Mouse (Mus musculus): ENCODE measurements around the gene Casp6. TPM values are rescaled to one million over a fixed set of nuclear protein-coding genes. Genes with fewer than 3 reads are reported as not detected.

Casp6 gene
- total and polyA plus RNA-seq, 3 experiments, result 10.5 to 31.7 (median 15.3) TPM

GRCm38 (mm10) chr3:129937848-129938247, 36.6 kb downstream of the Casp6 start:
- H3K4me2 ChIP-seq (ENCODE audit: insufficient read depth, low read depth, poor library complexity, severe bottlenecking), result no peak overlapping the region
- TF ChIP-seq E2F4 (IDR thresholded peaks at IDR 0.05; ENCODE audit: insufficient replicate concordance, low read depth, low read length) (no peak), CHD2 (IDR thresholded peaks at IDR 0.05; ENCODE audit: low read length) (no peak), USF2 (conservative IDR thresholded peaks at IDR 0.05; ENCODE audit: low read depth, low read length) (no peak), ELF1 (IDR thresholded peaks at IDR 0.05; ENCODE audit: low read depth, low read length) (no peak), CTCF (conservative IDR thresholded peaks at IDR 0.05 in 1 of 2, IDR thresholded peaks at IDR 0.05 in 1 of 2; ENCODE audit: low read depth in 2 of 2, low read length in 2 of 2) (no peak)

GRCm38 (mm10) chr3:129939058-129939457, 37.8 kb downstream of the Casp6 start:
- Histone ChIP-seq H3K27ac (ENCODE audit: insufficient read depth, low read depth) (no peak overlapping the region), H3K36me3 (replicated peaks in 1 of 2; ENCODE audit: control insufficient read depth in 1 of 2, insufficient read depth in 1 of 2, low read length in 1 of 2) (no peaks in the 10 kb centered on the region), H3K27me3 (replicated peaks) (no peaks in the 10 kb centered on the region), H3K4me1 (ENCODE audit: control insufficient read depth in 1 of 2, insufficient read depth in 2 of 2) (peaks cover 0 to 7% of the 10 kb centered on the region in 2 experiments; a peak in 2 of 4 replicates), H3K79me2 (replicated peaks; ENCODE audit: control insufficient read depth, extremely low read depth, insufficient read depth, poor library complexity, severe bottlenecking) (no peaks in the 10 kb centered on the region), H3K9ac (ENCODE audit: insufficient read depth, low read depth) (no peak overlapping the region), H3K4me3 (replicated peaks in 1 of 3; ENCODE audit: low read depth in 2 of 3, low read length in 2 of 3, poor library complexity in 1 of 3) (no peak overlapping the region), H3K4me2 (ENCODE audit: insufficient read depth, low read depth, poor library complexity, severe bottlenecking) (no peak overlapping the region), H3K9me3 (replicated peaks; ENCODE audit: low read length) (no peaks in the 10 kb centered on the region)
- dilution Hi-C loops (cut with MboI; ENCODE audit: extremely low pct_ligation_motif_present, extremely low pct_unique_long_range_greater_than_20kb, low sequenced_read_pairs) (no loop called here), in situ Hi-C loops (cut with MboI; ENCODE audit: low pct_ligation_motif_present, low pct_unique_long_range_greater_than_20kb, low sequenced_read_pairs) (no loop called here)
- no peak for TF ChIP-seq EP300 (IDR thresholded peaks at IDR 0.05; ENCODE audit: low read length)
- TF ChIP-seq ELF1 (IDR thresholded peaks at IDR 0.05; ENCODE audit: low read depth, low read length), result no peak
- TF ChIP-seq MAFK (IDR thresholded peaks at IDR 0.05; ENCODE audit: insufficient replicate concordance, low read length), result no peak
- TF ChIP-seq POLR2AphosphoS2 (IDR thresholded peaks at IDR 0.05; ENCODE audit: low read depth, low read length), result no peak
- TF ChIP-seq MYC (IDR thresholded peaks at IDR 0.05; ENCODE audit: low read depth, low read length), result no peak
- no peak for TF ChIP-seq HCFC1 (IDR thresholded peaks at IDR 0.05; ENCODE audit: low read depth, low read length)
- no peak for TF ChIP-seq ETS1 (conservative IDR thresholded peaks at IDR 0.05; ENCODE audit: low read depth, low read length)
- TF ChIP-seq KAT2A (IDR thresholded peaks at IDR 0.05; ENCODE audit: insufficient replicate concordance, low read length), result no peak
- no peak for TF ChIP-seq BHLHE40 (IDR thresholded peaks at IDR 0.05; ENCODE audit: low read depth, low read length)
- TF ChIP-seq SIN3A (IDR thresholded peaks at IDR 0.05; ENCODE audit: low read length), result no peak
- no peak for TF ChIP-seq ZNF384 (IDR thresholded peaks at IDR 0.05; ENCODE audit: low read depth, low read length)
- TF ChIP-seq JUND (conservative IDR thresholded peaks at IDR 0.05; ENCODE audit: low read depth, low read length), result no peak
- TF ChIP-seq E2F4 (IDR thresholded peaks at IDR 0.05; ENCODE audit: insufficient replicate concordance, low read depth, low read length), result no peak
- no peak for TF ChIP-seq GABPA (IDR thresholded peaks at IDR 0.05; ENCODE audit: insufficient replicate concordance, low read depth, low read length)
- TF ChIP-seq JUN (IDR thresholded peaks at IDR 0.05; ENCODE audit: insufficient read depth, low read depth, low read length), result no peak
- TF ChIP-seq MAZ (IDR thresholded peaks at IDR 0.05; ENCODE audit: low read depth, low read length), result no peak
- no peak for TF ChIP-seq MEF2A (IDR thresholded peaks at IDR 0.05; ENCODE audit: borderline replicate concordance, low read depth, low read length)
- TF ChIP-seq MXI1 (IDR thresholded peaks at IDR 0.05; ENCODE audit: low read depth, low read length), result no peak
- no peak for TF ChIP-seq ZC3H11A (IDR thresholded peaks at IDR 0.05; ENCODE audit: low read depth, low read length)
- no peak for TF ChIP-seq USF2 (conservative IDR thresholded peaks at IDR 0.05; ENCODE audit: low read depth, low read length)
- no peak for DNase-seq (ENCODE audit: extremely low read depth)

More at GRCm38 (mm10) chr3:129937848-129938247, 36.6 kb downstream of the Casp6 start:
- Histone ChIP-seq H3K27me3 (replicated peaks) (no peaks in the 10 kb centered on the region), H3K9me3 (replicated peaks; ENCODE audit: low read length) (no peaks in the 10 kb centered on the region), H3K79me2 (replicated peaks; ENCODE audit: control insufficient read depth, extremely low read depth, insufficient read depth, poor library complexity, severe bottlenecking) (no peaks in the 10 kb centered on the region), H3K4me1 (ENCODE audit: control insufficient read depth in 1 of 2, insufficient read depth in 2 of 2) (peaks cover 0 to 7% of the 10 kb centered on the region in 2 experiments; a peak in 2 of 4 replicates), H3K36me3 (replicated peaks in 1 of 2; ENCODE audit: control insufficient read depth in 1 of 2, insufficient read depth in 1 of 2, low read length in 1 of 2) (no peaks in the 10 kb centered on the region), H3K27ac (ENCODE audit: insufficient read depth, low read depth) (no peak overlapping the region), H3K9ac (ENCODE audit: insufficient read depth, low read depth) (no peak overlapping the region), H3K4me3 (replicated peaks in 1 of 3; ENCODE audit: low read depth in 2 of 3, low read length in 2 of 3, poor library complexity in 1 of 3) (no peak overlapping the region)
- in situ Hi-C loops (cut with MboI; ENCODE audit: low pct_ligation_motif_present, low pct_unique_long_range_greater_than_20kb, low sequenced_read_pairs), result no loop called here
- dilution Hi-C loops (cut with MboI; ENCODE audit: extremely low pct_ligation_motif_present, extremely low pct_unique_long_range_greater_than_20kb, low sequenced_read_pairs), result no loop called here
- no peak for DNase-seq (ENCODE audit: extremely low read depth)
